Mouse (Mus musculus): ENCODE measurements at regions not wholly inside any gene's neighbourhood (a gene's known extent, or its start where the extent isn't known, plus 50 kb on each side); places are given as distances from the start of the nearest gene placed in this dataset.

DNA sequence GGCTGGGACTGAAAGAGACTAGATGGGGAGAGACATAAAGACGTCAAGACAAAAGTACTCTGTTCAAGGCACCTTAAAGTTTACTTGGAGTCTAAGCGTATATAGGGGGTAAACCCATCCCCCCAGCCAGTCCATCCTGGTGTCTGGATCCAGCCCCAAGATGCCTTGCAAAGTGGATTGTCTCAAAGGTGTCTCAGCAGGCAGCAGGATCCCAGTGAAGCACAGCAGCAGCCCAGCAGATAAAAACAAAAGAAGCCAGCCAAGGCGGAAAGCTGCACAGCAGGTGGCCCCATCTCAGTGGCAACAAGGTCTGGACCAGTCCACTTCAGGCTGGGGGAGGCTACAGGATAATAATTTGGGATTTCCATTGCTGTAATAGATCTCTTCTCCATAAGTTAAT is 72.0 kb upstream of the Col5a2 start:
- no peak for ATAC-seq (ENCODE audit: insufficient number of reproducible peaks, low FRiP score)
- no peak overlapping the region for H3K4me2 ChIP-seq
- H3K9ac ChIP-seq: no peak overlapping the region
- no peaks in the 10 kb centered on the region for H3K9me3 ChIP-seq (replicated peaks)
- no peaks in the 10 kb centered on the region for H3K4me1 ChIP-seq (replicated peaks)
- no peaks in the 10 kb centered on the region for H3K36me3 ChIP-seq
- no peak overlapping the region for H3K4me3 ChIP-seq
- H3K27me3 ChIP-seq (replicated peaks): no peaks in the 10 kb centered on the region
- 27% methylated on average over 3 of the region's 3 CpGs for WGBS
- no peak overlapping the region for H3K27ac ChIP-seq (ENCODE audit: poor library complexity, severe bottlenecking)

DNA sequence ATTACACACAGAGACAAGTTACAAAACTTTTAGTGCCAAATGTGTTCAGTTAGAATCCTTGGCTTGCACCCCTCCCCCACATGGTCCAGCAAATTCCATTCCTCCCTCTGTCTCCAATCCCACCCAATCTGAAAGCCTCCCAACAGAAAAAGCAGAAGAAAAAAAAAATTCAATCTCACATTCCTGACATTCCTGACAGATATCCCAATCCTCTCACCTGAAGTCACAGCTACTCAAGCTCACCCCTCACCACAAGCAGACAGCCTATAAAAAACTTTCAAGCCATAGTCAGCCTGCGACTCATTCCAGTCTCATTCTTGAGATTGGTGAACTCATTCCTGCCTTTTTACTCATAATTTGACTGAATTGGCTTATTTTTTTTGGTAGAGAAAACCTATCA is 77.4 kb upstream of the Col5a2 start:
- H3K27ac ChIP-seq (ENCODE audit: poor library complexity, severe bottlenecking): no peak overlapping the region

GRCm38 (mm10) chr1:45587351-45588025 is 84.4 kb upstream of the Col5a2 start:
- Histone ChIP-seq H3K27ac (ENCODE audit: poor library complexity, severe bottlenecking) (no peak overlapping the region), H3K4me1 (replicated peaks) (no peaks in the 10 kb centered on the region; the same call in 1 of the 2 replicates), H3K9ac (no peak overlapping the region), H3K9me3 (replicated peaks) (no peaks in the 10 kb centered on the region), H3K27me3 (replicated peaks) (no peaks in the 10 kb centered on the region), H3K4me3 (no peak overlapping the region), H3K36me3 (no peaks in the 10 kb centered on the region), H3K4me2 (no peak overlapping the region)
- ATAC-seq (ENCODE audit: insufficient number of reproducible peaks, low FRiP score): no peak
- 77% methylated on average over 9 of the region's 9 CpGs for WGBS

More for the DNA sequence above, 77.4 kb upstream of the Col5a2 start:
- Histone ChIP-seq H3K4me1 (replicated peaks) (no peaks in the 10 kb centered on the region), H3K36me3 (no peaks in the 10 kb centered on the region), H3K4me2 (no peak overlapping the region), H3K27me3 (replicated peaks) (peaks cover 5% of the 10 kb centered on the region; the same call in 1 of the 2 replicates), H3K4me3 (no peak overlapping the region), H3K9ac (no peak overlapping the region), H3K9me3 (replicated peaks) (no peaks in the 10 kb centered on the region)
- ATAC-seq (ENCODE audit: insufficient number of reproducible peaks, low FRiP score): no peak
- WGBS: 45% methylated on average over 1 of the region's 1 CpGs

DNA sequence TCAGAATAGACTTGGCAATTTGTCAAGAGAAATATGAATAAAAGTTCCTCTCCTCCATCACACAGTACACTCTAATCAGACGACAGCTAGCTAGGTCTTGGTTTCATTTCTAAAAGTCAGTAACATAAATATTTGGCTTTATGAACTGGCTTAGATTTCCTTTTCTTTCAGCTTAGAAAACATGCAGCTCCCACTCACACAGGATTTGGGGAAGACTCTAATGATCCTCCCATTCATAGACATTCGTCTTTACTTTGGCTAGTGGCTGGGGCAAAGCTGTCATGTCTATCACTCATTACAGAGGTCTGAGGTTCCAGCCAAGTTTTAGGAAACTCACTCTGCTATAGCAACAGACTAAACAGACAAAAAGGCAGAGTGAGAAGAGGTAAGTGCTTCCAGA is 94.2 kb upstream of the Col5a2 start:
- no peak for ATAC-seq (ENCODE audit: insufficient number of reproducible peaks, low FRiP score)
- no peak overlapping the region for H3K9ac ChIP-seq
- H3K27ac ChIP-seq (ENCODE audit: poor library complexity, severe bottlenecking): no peak overlapping the region
- 48% methylated on average over 2 of the region's 2 CpGs for WGBS
- 0 out of 2 replicates have a peak, but pooled peaks cover 2% of the 10 kb centered on the region for H3K9me3 ChIP-seq (replicated peaks)
- H3K27me3 ChIP-seq (replicated peaks): no peaks in the 10 kb centered on the region
- no peak overlapping the region for H3K4me2 ChIP-seq
- no peaks in the 10 kb centered on the region for H3K4me1 ChIP-seq (replicated peaks)
- H3K4me3 ChIP-seq: no peak overlapping the region
- no peaks in the 10 kb centered on the region for H3K36me3 ChIP-seq

DNA sequence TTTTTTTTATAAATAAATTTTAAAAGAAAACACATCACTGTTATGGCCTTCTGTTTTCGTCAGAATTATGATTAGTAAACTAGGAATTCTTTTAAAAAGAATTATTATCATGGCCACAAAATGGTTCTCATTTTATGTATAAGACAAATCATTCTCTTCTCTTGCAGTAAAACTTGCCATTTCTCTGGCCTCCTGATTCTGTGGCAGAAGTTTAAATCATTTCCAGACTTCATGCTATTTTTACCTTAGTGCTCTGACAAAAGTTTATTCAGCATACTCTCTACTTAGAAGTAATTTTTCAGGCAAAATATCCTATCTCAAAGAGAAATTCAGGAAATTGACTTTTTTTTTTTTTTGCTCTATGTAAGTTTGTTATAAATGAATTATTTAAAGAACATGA is 96.3 kb upstream of the Col5a2 start:
- H3K27ac ChIP-seq (ENCODE audit: poor library complexity, severe bottlenecking): no peak overlapping the region
- no peak overlapping the region for H3K4me3 ChIP-seq
- no peaks in the 10 kb centered on the region for H3K27me3 ChIP-seq (replicated peaks)
- H3K9me3 ChIP-seq (replicated peaks): no peaks in the 10 kb centered on the region
- no peak overlapping the region for H3K4me2 ChIP-seq
- no peak overlapping the region for H3K9ac ChIP-seq
- no peaks in the 10 kb centered on the region for H3K4me1 ChIP-seq (replicated peaks)
- H3K36me3 ChIP-seq: no peaks in the 10 kb centered on the region
- 57% methylated on average over 1 of the region's 1 CpGs for WGBS
- no peak for ATAC-seq (ENCODE audit: insufficient number of reproducible peaks, low FRiP score)

- Histone ChIP-seq H3K4me3 (no peak overlapping the region), H3K36me3 (no peaks in the 10 kb centered on the region), H3K4me1 (replicated peaks) (no peaks in the 10 kb centered on the region), H3K9ac (no peak overlapping the region), H3K9me3 (replicated peaks) (no peaks in the 10 kb centered on the region), H3K27ac (ENCODE audit: poor library complexity, severe bottlenecking) (no peak overlapping the region), H3K4me2 (no peak overlapping the region), H3K27me3 (replicated peaks) (no peaks in the 10 kb centered on the region)
- 67% methylated on average over 3 of the region's 3 CpGs for WGBS
- ATAC-seq (ENCODE audit: insufficient number of reproducible peaks, low FRiP score): no peak
Measured at GRCm38 (mm10) chr1:45600011-45600410, 96.9 kb upstream of the Col5a2 start.

GRCm38 (mm10) chr1:45605571-45605970 is 102.5 kb upstream of the Col5a2 start:
- Histone ChIP-seq H3K4me1 (replicated peaks) (no peaks in the 10 kb centered on the region), H3K36me3 (no peaks in the 10 kb centered on the region), H3K27ac (ENCODE audit: poor library complexity, severe bottlenecking) (no peak overlapping the region), H3K4me3 (no peak overlapping the region), H3K4me2 (no peak overlapping the region), H3K9me3 (replicated peaks) (no peaks in the 10 kb centered on the region), H3K27me3 (replicated peaks) (no peaks in the 10 kb centered on the region), H3K9ac (no peak overlapping the region)
- ATAC-seq (ENCODE audit: insufficient number of reproducible peaks, low FRiP score): no peak
- 59% methylated on average over 1 of the region's 1 CpGs for WGBS

DNA sequence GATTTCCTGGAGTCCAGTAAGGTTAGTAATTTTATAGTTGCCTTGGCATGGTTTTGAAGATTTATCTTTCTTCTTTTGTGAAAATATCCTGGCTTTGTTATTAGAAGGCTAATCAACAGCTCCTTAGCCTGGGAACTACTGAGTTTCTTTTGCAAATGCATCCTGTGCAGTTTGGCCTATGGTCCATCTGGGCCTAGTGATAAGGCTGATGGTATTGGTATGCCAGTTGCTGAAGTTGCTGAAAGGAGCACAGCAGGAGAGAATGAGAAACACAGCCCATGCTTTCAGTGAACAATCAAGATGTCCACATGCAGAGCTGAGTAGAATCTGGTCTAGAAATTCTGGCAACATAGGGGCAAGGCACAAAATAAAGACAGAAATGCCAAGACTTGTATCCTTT is 105.2 kb upstream of the Col5a2 start:
- no peaks in the 10 kb centered on the region for H3K27me3 ChIP-seq (replicated peaks)
- H3K36me3 ChIP-seq: no peaks in the 10 kb centered on the region
- no peak overlapping the region for H3K4me2 ChIP-seq
- no peaks in the 10 kb centered on the region for H3K4me1 ChIP-seq (replicated peaks)
- peak overlapping the region; percentile 74; the same call in 1 of the 2 replicates for H3K27ac ChIP-seq (ENCODE audit: poor library complexity, severe bottlenecking)
- H3K9me3 ChIP-seq (replicated peaks): no peaks in the 10 kb centered on the region
- H3K9ac ChIP-seq: no peak overlapping the region
- peak; percentile 53; the same call in 1 of the 2 replicates for ATAC-seq (ENCODE audit: insufficient number of reproducible peaks, low FRiP score)
- H3K4me3 ChIP-seq: no peak overlapping the region

DNA sequence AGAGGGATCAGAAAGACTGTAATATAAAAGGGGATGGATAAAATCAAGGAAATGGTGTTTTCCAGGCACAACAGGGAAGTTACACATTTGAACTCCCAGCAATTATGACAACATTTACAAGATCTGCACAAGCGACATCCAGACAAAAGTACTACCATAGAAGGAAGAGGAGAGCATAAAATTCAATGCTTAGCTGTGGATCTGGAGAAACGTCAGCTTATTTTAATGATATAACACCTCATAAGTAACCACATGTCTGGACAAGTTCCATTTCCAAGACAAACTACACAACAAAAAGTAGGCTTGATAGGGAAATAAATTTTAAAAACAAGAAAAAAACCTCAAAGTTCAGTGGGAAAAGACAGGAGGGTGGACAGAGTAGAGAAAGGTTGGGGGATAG is 115.9 kb upstream of the Col5a2 start:
- Histone ChIP-seq H3K4me3 (no peak overlapping the region), H3K36me3 (no peaks in the 10 kb centered on the region), H3K27me3 (replicated peaks) (no peaks in the 10 kb centered on the region), H3K4me1 (replicated peaks) (no peaks in the 10 kb centered on the region), H3K9ac (no peak overlapping the region), H3K27ac (ENCODE audit: poor library complexity, severe bottlenecking) (no peak overlapping the region), H3K9me3 (replicated peaks) (no peaks in the 10 kb centered on the region), H3K4me2 (no peak overlapping the region)
- ATAC-seq (ENCODE audit: insufficient number of reproducible peaks, low FRiP score): no peak
- 82% methylated on average over 2 of the region's 2 CpGs for WGBS

GRCm38 (mm10) chr1:45625921-45626320 is 122.8 kb upstream of the Col5a2 start:
- no peak for ATAC-seq (ENCODE audit: insufficient number of reproducible peaks, low FRiP score)
- Histone ChIP-seq H3K9ac (no peak overlapping the region), H3K4me2 (no peak overlapping the region), H3K27me3 (replicated peaks) (no peaks in the 10 kb centered on the region), H3K4me1 (replicated peaks) (no peaks in the 10 kb centered on the region), H3K27ac (ENCODE audit: poor library complexity, severe bottlenecking) (peak overlapping the region; percentile 60; the same call in 1 of the 2 replicates), H3K36me3 (no peaks in the 10 kb centered on the region), H3K9me3 (replicated peaks) (no peaks in the 10 kb centered on the region), H3K4me3 (no peak overlapping the region)
- WGBS: 59% methylated on average over 5 of the region's 5 CpGs

DNA sequence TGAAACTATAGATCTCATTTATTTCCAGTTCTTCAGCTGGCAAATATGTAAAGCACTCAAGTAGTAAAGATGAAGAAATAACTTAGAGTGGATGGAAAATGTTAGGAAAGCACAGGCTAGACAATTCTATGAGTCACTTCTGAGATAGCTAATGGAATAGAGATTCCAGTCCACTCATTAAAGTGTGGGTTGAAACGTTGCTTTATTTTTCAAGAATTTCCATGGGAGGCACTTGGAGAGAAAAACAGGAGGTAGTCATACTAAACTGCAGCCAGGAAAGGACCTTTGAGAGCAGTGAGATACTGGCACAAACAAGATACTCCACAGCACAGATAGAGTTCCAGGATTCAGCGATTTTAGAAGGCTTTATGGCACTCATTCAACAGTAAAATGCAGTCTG is 123.7 kb upstream of the Col5a2 start:
- H3K36me3 ChIP-seq: no peaks in the 10 kb centered on the region
- peak; percentile 53; the same call in 1 of the 2 replicates for ATAC-seq (ENCODE audit: insufficient number of reproducible peaks, low FRiP score)
- 34% methylated on average over 2 of the region's 2 CpGs for WGBS

DNA sequence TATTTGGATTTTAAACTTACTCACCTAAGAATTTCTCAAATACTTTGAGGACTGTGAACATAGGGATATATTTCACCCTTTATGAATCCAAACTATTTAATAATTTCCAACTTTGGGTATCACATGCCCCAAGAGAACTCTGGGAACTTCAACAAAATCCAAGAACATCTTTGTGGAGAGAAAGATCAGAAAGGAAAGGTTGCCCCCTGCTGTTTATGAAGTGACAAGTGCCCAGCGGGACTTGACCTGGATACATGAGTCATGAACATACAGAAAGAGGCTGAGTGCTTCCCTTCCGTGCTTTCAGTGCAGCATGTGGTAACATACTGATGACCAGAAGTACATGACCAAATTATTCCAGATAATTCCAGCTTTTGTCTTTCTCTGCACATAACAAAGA is 124.8 kb upstream of the Col5a2 start:
- Histone ChIP-seq H3K4me2 (no peak overlapping the region), H3K9me3 (replicated peaks) (peaks cover 9% of the 10 kb centered on the region), H3K4me3 (no peak overlapping the region), H3K36me3 (no peaks in the 10 kb centered on the region), H3K4me1 (replicated peaks) (no peaks in the 10 kb centered on the region), H3K9ac (no peak overlapping the region), H3K27me3 (replicated peaks) (no peaks in the 10 kb centered on the region), H3K27ac (ENCODE audit: poor library complexity, severe bottlenecking) (no peak overlapping the region)
- ATAC-seq (ENCODE audit: insufficient number of reproducible peaks, low FRiP score): 0 out of 2 replicates have a peak, but pooled peaks have one; percentile 36
- WGBS: 18% methylated on average over 2 of the region's 2 CpGs

More for the DNA sequence above, 123.7 kb upstream of the Col5a2 start:
- H3K27ac ChIP-seq (ENCODE audit: poor library complexity, severe bottlenecking): peak overlapping the region; percentile 60; the same call in 1 of the 2 replicates
- H3K9me3 ChIP-seq (replicated peaks): no peaks in the 10 kb centered on the region
- no peaks in the 10 kb centered on the region for H3K4me1 ChIP-seq (replicated peaks)
- no peaks in the 10 kb centered on the region for H3K27me3 ChIP-seq (replicated peaks)
- H3K4me3 ChIP-seq: no peak overlapping the region
- no peak overlapping the region for H3K9ac ChIP-seq
- H3K4me2 ChIP-seq: no peak overlapping the region
